Mouse (Mus musculus): ENCODE results near the gene Nlrp1a. TPM values are rescaled to one million over a fixed set of nuclear protein-coding genes. Genes with fewer than 3 reads are reported as not detected.
A peak's percentile ranks its signal among the peaks of the same experiment; 100 is the strongest.

Gene Nlrp1a
- polyA plus RNA-seq (2015; fragmentation: Nextera tagmentation; extraction: Ambion mirVana), result 0.18 and 0.32 TPM in 2 replicates

DNA sequence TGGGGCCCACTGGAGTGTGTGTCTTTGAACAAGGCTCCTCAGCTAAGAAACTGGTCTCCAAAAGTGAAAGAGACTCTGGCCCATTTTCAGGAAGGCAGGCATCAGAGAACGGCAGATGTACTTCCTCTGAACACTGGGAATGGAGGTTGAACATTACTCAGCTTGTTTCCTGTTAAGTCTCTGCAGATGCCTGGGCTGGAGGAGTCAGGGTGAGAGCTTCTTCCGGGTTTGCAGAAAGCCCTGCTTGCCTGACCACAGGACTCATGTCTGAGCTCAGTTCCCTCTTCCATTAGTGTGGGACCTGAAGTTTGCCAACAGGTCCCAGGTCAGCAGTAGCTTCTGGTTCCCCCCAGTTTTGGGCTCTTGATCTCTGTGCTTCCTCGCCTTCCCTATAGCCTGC is at the start of gene Nlrp1a:
Gene Nlrp1a (minus strand): TSS at position 44 of the 400 bp plus-strand sequence.
- no peaks in the 10 kb centered on the region for H3K4me1 ChIP-seq (ENCODE audit: control insufficient read depth, low read depth, low read length)
- no peak within 1 kb of the TSS for H3K4me2 ChIP-seq (ENCODE audit: low read depth, low read length)
- 0 out of 2 replicates have a peak within 1 kb of the TSS, but pooled peaks have one; percentile 5 for H3K4me3 ChIP-seq (ENCODE audit: low read depth, low read length)
- no peak within 1 kb of the TSS for H3K27ac ChIP-seq (ENCODE audit: low read length)
- H3K27me3 ChIP-seq (ENCODE audit: control insufficient read depth, insufficient read depth, low read depth, low read length), result no peaks in the 10 kb centered on the region
- H3K9me3 ChIP-seq (replicated peaks; ENCODE audit: control insufficient read depth, low read length), result no peaks in the 10 kb centered on the region
- ATAC-seq (ENCODE audit: low read depth), result peak; percentile 9; the same call in 1 of the 2 replicates
- no peaks in the 10 kb centered on the region for H3K36me3 ChIP-seq (ENCODE audit: control insufficient read depth, insufficient read depth)
- no peak within 1 kb of the TSS for H3K9ac ChIP-seq (ENCODE audit: low read depth, low read length)
- WGBS (ENCODE audit: insufficient replicate concordance), result 20% methylated on average over 3 of the region's 3 CpGs

GRCm38 (mm10) chr11:71169633-71170032 is 25.1 kb upstream of the Nlrp1a start:
- Histone ChIP-seq H3K27me3 (ENCODE audit: control insufficient read depth, insufficient read depth, low read depth, low read length) (no peaks in the 10 kb centered on the region), H3K4me2 (ENCODE audit: low read depth, low read length) (no peak overlapping the region), H3K9me3 (replicated peaks; ENCODE audit: control insufficient read depth, low read length) (no peaks in the 10 kb centered on the region), H3K4me3 (ENCODE audit: low read depth, low read length) (no peak overlapping the region), H3K36me3 (ENCODE audit: control insufficient read depth, insufficient read depth) (no peaks in the 10 kb centered on the region), H3K9ac (ENCODE audit: low read depth, low read length) (no peak overlapping the region), H3K27ac (ENCODE audit: low read length) (no peak overlapping the region), H3K4me1 (ENCODE audit: control insufficient read depth, low read depth, low read length) (no peaks in the 10 kb centered on the region)
- 49% methylated on average over 1 of the region's 1 CpGs for WGBS (ENCODE audit: insufficient replicate concordance)
- ATAC-seq (ENCODE audit: low read depth), result no peak

DNA sequence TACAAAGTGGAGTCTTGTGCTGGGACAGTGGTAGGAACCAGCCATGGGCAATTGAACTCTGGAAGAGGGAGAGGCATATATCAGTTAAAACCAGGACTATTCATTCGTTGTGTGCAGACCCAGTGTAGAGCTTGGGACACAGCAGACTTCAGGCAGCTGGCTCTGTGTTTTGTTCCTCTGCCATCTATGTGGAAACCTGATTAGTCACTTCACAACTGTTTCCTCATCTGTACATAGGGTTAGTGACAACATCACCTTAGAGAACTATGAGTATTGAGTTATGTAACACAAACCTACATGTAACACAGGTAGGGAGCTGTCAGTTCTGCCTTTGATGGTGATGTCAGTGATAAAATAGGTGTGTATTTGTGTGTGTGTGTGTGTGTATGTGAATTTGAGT is 19.6 kb upstream of the Nlrp1a start:
- no peaks in the 10 kb centered on the region for H3K4me1 ChIP-seq (ENCODE audit: control insufficient read depth, low read depth, low read length)
- 38% methylated on average over 1 of the region's 1 CpGs for WGBS (ENCODE audit: insufficient replicate concordance)
- H3K9me3 ChIP-seq (replicated peaks; ENCODE audit: control insufficient read depth, low read length), result no peaks in the 10 kb centered on the region
- no peak overlapping the region for H3K4me2 ChIP-seq (ENCODE audit: low read depth, low read length)
- no peaks in the 10 kb centered on the region for H3K27me3 ChIP-seq (ENCODE audit: control insufficient read depth, insufficient read depth, low read depth, low read length)
- H3K4me3 ChIP-seq (ENCODE audit: low read depth, low read length), result no peak overlapping the region
- no peak overlapping the region for H3K9ac ChIP-seq (ENCODE audit: low read depth, low read length)
- H3K36me3 ChIP-seq (ENCODE audit: control insufficient read depth, insufficient read depth), result no peaks in the 10 kb centered on the region
- ATAC-seq (ENCODE audit: low read depth), result no peak
- no peak overlapping the region for H3K27ac ChIP-seq (ENCODE audit: low read length)

- 33% methylated on average over 3 of the region's 3 CpGs for WGBS (ENCODE audit: insufficient replicate concordance)
- Histone ChIP-seq H3K9ac (ENCODE audit: low read depth, low read length) (no peak overlapping the region), H3K27me3 (ENCODE audit: control insufficient read depth, insufficient read depth, low read depth, low read length) (no peaks in the 10 kb centered on the region), H3K36me3 (ENCODE audit: control insufficient read depth, insufficient read depth) (no peaks in the 10 kb centered on the region), H3K4me1 (ENCODE audit: control insufficient read depth, low read depth, low read length) (no peaks in the 10 kb centered on the region), H3K4me2 (ENCODE audit: low read depth, low read length) (no peak overlapping the region), H3K27ac (ENCODE audit: low read length) (no peak overlapping the region), H3K9me3 (replicated peaks; ENCODE audit: control insufficient read depth, low read length) (no peaks in the 10 kb centered on the region), H3K4me3 (ENCODE audit: low read depth, low read length) (no peak overlapping the region)
- no peak for ATAC-seq (ENCODE audit: low read depth)
Observed at GRCm38 (mm10) chr11:71159439-71160136, 15.1 kb upstream of the Nlrp1a start.

DNA sequence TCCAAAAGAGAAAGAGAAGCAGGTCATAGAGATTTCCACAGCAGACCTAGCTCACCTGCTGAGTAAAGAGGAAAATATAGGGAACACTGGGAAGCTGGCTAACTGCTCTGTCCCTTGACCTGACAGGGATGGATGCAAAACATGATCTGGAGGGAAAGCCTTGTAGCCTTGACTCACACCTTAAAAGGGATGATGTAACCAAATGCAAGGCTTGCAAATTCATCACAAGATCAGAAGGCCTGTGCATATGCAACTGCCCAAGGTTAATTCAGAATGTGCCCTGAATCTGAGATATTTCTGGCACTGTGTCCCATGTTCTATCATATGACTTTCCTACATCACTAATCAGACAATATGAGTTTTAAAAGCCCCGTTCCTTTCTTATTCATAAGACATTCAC is 10.8 kb upstream of the Nlrp1a start:
- H3K4me2 ChIP-seq (ENCODE audit: low read depth, low read length), result no peak overlapping the region
- no peak overlapping the region for H3K4me3 ChIP-seq (ENCODE audit: low read depth, low read length)
- no peaks in the 10 kb centered on the region for H3K9me3 ChIP-seq (replicated peaks; ENCODE audit: control insufficient read depth, low read length)
- H3K36me3 ChIP-seq (ENCODE audit: control insufficient read depth, insufficient read depth), result no peaks in the 10 kb centered on the region
- H3K9ac ChIP-seq (ENCODE audit: low read depth, low read length), result no peak overlapping the region
- no peaks in the 10 kb centered on the region for H3K27me3 ChIP-seq (ENCODE audit: control insufficient read depth, insufficient read depth, low read depth, low read length)
- H3K4me1 ChIP-seq (ENCODE audit: control insufficient read depth, low read depth, low read length), result no peaks in the 10 kb centered on the region
- H3K27ac ChIP-seq (ENCODE audit: low read length), result no peak overlapping the region
- ATAC-seq (ENCODE audit: low read depth), result no peak
- WGBS (ENCODE audit: insufficient replicate concordance), result 59% methylated on average over 1 of the region's 1 CpGs

DNA sequence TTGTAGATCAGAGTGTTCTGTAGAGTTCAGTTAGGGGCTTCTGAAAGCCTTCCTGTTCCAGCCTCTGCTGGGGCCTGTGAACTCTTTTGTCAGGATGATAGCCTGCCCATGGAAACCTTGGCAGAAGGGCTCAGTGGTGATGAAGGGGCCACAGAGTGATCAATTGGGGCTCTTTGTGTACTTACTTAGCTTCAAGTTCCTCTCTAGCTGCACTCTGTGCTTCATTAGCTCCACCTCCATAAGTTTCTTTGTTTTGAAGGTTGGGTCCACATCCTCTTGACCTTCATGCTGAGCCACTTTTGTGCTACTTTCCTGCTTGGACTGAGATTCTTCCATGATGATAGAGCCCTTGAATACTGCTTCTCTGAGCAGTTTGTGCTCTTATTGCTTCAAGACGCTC is 2.5 kb downstream of the Nlrp1a start:
- Histone ChIP-seq H3K4me2 (ENCODE audit: low read depth, low read length) (no peak overlapping the region), H3K27me3 (ENCODE audit: control insufficient read depth, insufficient read depth, low read depth, low read length) (no peaks in the 10 kb centered on the region), H3K9ac (ENCODE audit: low read depth, low read length) (no peak overlapping the region), H3K27ac (ENCODE audit: low read length) (no peak overlapping the region), H3K36me3 (ENCODE audit: control insufficient read depth, insufficient read depth) (no peaks in the 10 kb centered on the region), H3K4me3 (ENCODE audit: low read depth, low read length) (no peak overlapping the region), H3K9me3 (replicated peaks; ENCODE audit: control insufficient read depth, low read length) (no peaks in the 10 kb centered on the region), H3K4me1 (ENCODE audit: control insufficient read depth, low read depth, low read length) (no peaks in the 10 kb centered on the region)
- WGBS (ENCODE audit: insufficient replicate concordance), result 54% methylated on average over 1 of the region's 1 CpGs
- ATAC-seq (ENCODE audit: low read depth), result no peak

GRCm38 (mm10) chr11:71107128-71107527 is 37.4 kb downstream of the Nlrp1a start:
- no peaks in the 10 kb centered on the region for H3K4me1 ChIP-seq (ENCODE audit: control insufficient read depth, low read depth, low read length)
- WGBS (ENCODE audit: insufficient replicate concordance), result 54% methylated on average over 2 of the region's 2 CpGs
- no peak overlapping the region for H3K9ac ChIP-seq (ENCODE audit: low read depth, low read length)
- no peak overlapping the region for H3K4me3 ChIP-seq (ENCODE audit: low read depth, low read length)
- no peak for ATAC-seq (ENCODE audit: low read depth)
- H3K27ac ChIP-seq (ENCODE audit: low read length), result no peak overlapping the region
- no peak overlapping the region for H3K4me2 ChIP-seq (ENCODE audit: low read depth, low read length)
- no peaks in the 10 kb centered on the region for H3K9me3 ChIP-seq (replicated peaks; ENCODE audit: control insufficient read depth, low read length)
- H3K36me3 ChIP-seq (ENCODE audit: control insufficient read depth, insufficient read depth), result no peaks in the 10 kb centered on the region
- H3K27me3 ChIP-seq (ENCODE audit: control insufficient read depth, insufficient read depth, low read depth, low read length), result no peaks in the 10 kb centered on the region

- no peak for ATAC-seq (ENCODE audit: low read depth)
- Histone ChIP-seq H3K4me3 (ENCODE audit: low read depth, low read length) (no peak overlapping the region), H3K36me3 (ENCODE audit: control insufficient read depth, insufficient read depth) (no peaks in the 10 kb centered on the region), H3K27ac (ENCODE audit: low read length) (no peak overlapping the region), H3K4me1 (ENCODE audit: control insufficient read depth, low read depth, low read length) (no peaks in the 10 kb centered on the region), H3K9me3 (replicated peaks; ENCODE audit: control insufficient read depth, low read length) (no peaks in the 10 kb centered on the region), H3K4me2 (ENCODE audit: low read depth, low read length) (no peak overlapping the region), H3K9ac (ENCODE audit: low read depth, low read length) (no peak overlapping the region), H3K27me3 (ENCODE audit: control insufficient read depth, insufficient read depth, low read depth, low read length) (no peaks in the 10 kb centered on the region)
Observed at GRCm38 (mm10) chr11:71106261-71107021, 38.1 kb downstream of the Nlrp1a start.

DNA sequence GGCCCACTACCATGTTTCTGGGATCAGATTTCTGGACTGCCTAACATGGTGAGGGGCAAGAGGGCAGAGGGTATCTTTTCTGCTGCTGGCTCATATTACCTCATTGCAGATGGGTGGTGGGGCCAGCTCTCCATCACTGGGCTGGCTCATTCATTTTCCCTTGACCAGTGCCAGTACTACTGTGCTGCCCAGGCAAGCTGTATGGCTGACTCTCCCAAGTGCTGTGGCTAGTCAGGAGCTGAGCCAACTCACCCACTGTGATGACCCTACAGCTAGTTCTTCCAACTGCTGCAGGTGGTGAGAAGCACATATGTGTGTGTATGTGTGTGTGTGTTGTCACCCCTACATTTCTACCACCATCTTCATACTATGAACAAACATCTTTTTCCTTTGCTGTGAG is 40.6 kb downstream of the Nlrp1a start:
- Histone ChIP-seq H3K9ac (ENCODE audit: low read depth, low read length) (no peak overlapping the region), H3K4me3 (ENCODE audit: low read depth, low read length) (no peak overlapping the region), H3K36me3 (ENCODE audit: control insufficient read depth, insufficient read depth) (no peaks in the 10 kb centered on the region), H3K27me3 (ENCODE audit: control insufficient read depth, insufficient read depth, low read depth, low read length) (no peaks in the 10 kb centered on the region), H3K27ac (ENCODE audit: low read length) (no peak overlapping the region), H3K9me3 (replicated peaks; ENCODE audit: control insufficient read depth, low read length) (no peaks in the 10 kb centered on the region), H3K4me2 (ENCODE audit: low read depth, low read length) (no peak overlapping the region), H3K4me1 (ENCODE audit: control insufficient read depth, low read depth, low read length) (no peaks in the 10 kb centered on the region)
- no peak for ATAC-seq (ENCODE audit: low read depth)

Data from liver, embryonic 16.5 days (tissue).